Mouse (Mus musculus) limb, embryonic 11.5 days (tissue): Measurements from ENCODE around the gene Erg28. TPM values are rescaled to one million over a fixed set of nuclear protein-coding genes. Genes with fewer than 3 reads are reported as not detected.

Experiments used
- ATAC-seq: fragments of 200-750 bp; cut with Nextera tagmentation; 2 replicates; pipeline ENCODE4 v1.8.0; 2017; ENCODE audit warnings: low read depth; ENCODE audit not compliant: insufficient number of reproducible peaks, low FRiP score, low TSS enrichment
- DNase-seq: peaks from one replicate; pipeline ENCODE4 v3.0.0-alpha.2; 2015; ENCODE audit warnings: low spot score
- H3K27ac ChIP-seq: fragments of 300-500 bp; sonication (generic); replicated peaks from 2 replicates; pipeline ENCODE4 v1.5.1; 2014; ENCODE audit warnings: low read depth, mild to moderate bottlenecking, low read length
- H3K27me3 ChIP-seq: fragments of 300-500 bp; sonication (generic); 2 replicates; pipeline ENCODE4 v1.6.1; 2014; ENCODE audit warnings: mild to moderate bottlenecking, low read length, mixed read lengths; ENCODE audit not compliant: control insufficient read depth, insufficient read depth
- H3K36me3 ChIP-seq: fragments of 300-500 bp; sonication (generic); 2 replicates; pipeline ENCODE4 v1.6.1; 2014; ENCODE audit warnings: mild to moderate bottlenecking, low read length, moderate library complexity, mixed read lengths; ENCODE audit not compliant: control insufficient read depth, insufficient read depth
- H3K4me1 ChIP-seq: fragments of 300-500 bp; sonication (generic); 2 replicates; pipeline ENCODE4 v1.6.1; 2014; ENCODE audit warnings: low read length, mixed read lengths; ENCODE audit not compliant: control insufficient read depth, insufficient read depth
- H3K4me2 ChIP-seq: fragments of 300-500 bp; sonication (generic); 2 replicates; pipeline ENCODE4 v1.6.1; 2014; ENCODE audit warnings: low read depth, mild to moderate bottlenecking, moderate library complexity; ENCODE audit not compliant: severe bottlenecking
- H3K4me3 ChIP-seq: fragments of 300-500 bp; sonication (generic); 2 replicates; pipeline ENCODE4 v1.5.1; 2014; ENCODE audit warnings: low read depth, low read length
- H3K9ac ChIP-seq: fragments of 300-500 bp; sonication (generic); 2 replicates; pipeline ENCODE4 v1.6.1; 2014; ENCODE audit warnings: mild to moderate bottlenecking, low read length
- H3K9me3 ChIP-seq: fragments of 300-500 bp; sonication (generic); 2 replicates; pipeline ENCODE4 v1.6.1; 2016; ENCODE audit warnings: low read length; ENCODE audit not compliant: control insufficient read depth
- WGBS: fragments of 180-500 bp; shearing (Covaris S2); extraction: QIAGEN DNeasy Blood & Tissue Kit; methylation state at CpG from one replicate; pipeline ENCODE4 v1.1.7; 2014; 5-methylcytosine and 5-hydroxymethylcytosine counted together
- polyA plus RNA-seq: library from polyadenylated mRNA; unstranded; fragments of >200 nt; fragmentation: Nextera tagmentation; extraction: Ambion mirVana; gene quantifications from 2 replicates; pipeline ENCODE4 v1.2.1, GENCODE M21; 2014

Gene Erg28
- polyA plus RNA-seq, 1 experiment from 2014 or later: 111 TPM

- no peaks in the 10 kb centered on the region for H3K27me3 ChIP-seq
- no peak overlapping the region for H3K27ac ChIP-seq
- WGBS: 88% methylated on average over 3 of the region's 3 CpGs
- H3K4me3 ChIP-seq: no peak overlapping the region
- no peaks in the 10 kb centered on the region for H3K9me3 ChIP-seq
- H3K4me2 ChIP-seq: no peak overlapping the region
- ATAC-seq (no peak), DNase-seq (no peak)
- H3K36me3 ChIP-seq: peaks cover 2% of the 10 kb centered on the region; the same call in 1 of the 2 replicates
- no peaks in the 10 kb centered on the region for H3K4me1 ChIP-seq
- no peak overlapping the region for H3K9ac ChIP-seq
Measured at GRCm38 (mm10) chr12:85830691-85831090, 6.3 kb upstream of the Erg28 start.

- 87% methylated on average over 3 of the region's 3 CpGs for WGBS
- Histone ChIP-seq H3K9ac (no peak overlapping the region), H3K4me2 (no peak overlapping the region), H3K36me3 (peaks cover 2% of the 10 kb centered on the region; the same call in 1 of the 2 replicates), H3K27me3 (no peaks in the 10 kb centered on the region), H3K4me1 (no peaks in the 10 kb centered on the region), H3K27ac (no peak overlapping the region), H3K4me3 (no peak overlapping the region), H3K9me3 (no peaks in the 10 kb centered on the region)
- DNase-seq (no peak), ATAC-seq (no peak)
Measured at GRCm38 (mm10) chr12:85829866-85830265, 5.5 kb upstream of the Erg28 start.

GRCm38 (mm10) chr12:85828856-85829255 is 4.5 kb upstream of the Erg28 start:
- no peak overlapping the region for H3K27ac ChIP-seq
- no peaks in the 10 kb centered on the region for H3K27me3 ChIP-seq
- H3K36me3 ChIP-seq: peaks cover 2% of the 10 kb centered on the region; the same call in 1 of the 2 replicates
- no peak overlapping the region for H3K4me2 ChIP-seq
- H3K9ac ChIP-seq: no peak overlapping the region
- H3K9me3 ChIP-seq: no peaks in the 10 kb centered on the region
- H3K4me1 ChIP-seq: peaks cover under 1% of the 10 kb centered on the region
- 93% methylated on average over 3 of the region's 3 CpGs for WGBS
- no peak for DNase-seq
- no peak overlapping the region for H3K4me3 ChIP-seq
- no peak for ATAC-seq

DNA sequence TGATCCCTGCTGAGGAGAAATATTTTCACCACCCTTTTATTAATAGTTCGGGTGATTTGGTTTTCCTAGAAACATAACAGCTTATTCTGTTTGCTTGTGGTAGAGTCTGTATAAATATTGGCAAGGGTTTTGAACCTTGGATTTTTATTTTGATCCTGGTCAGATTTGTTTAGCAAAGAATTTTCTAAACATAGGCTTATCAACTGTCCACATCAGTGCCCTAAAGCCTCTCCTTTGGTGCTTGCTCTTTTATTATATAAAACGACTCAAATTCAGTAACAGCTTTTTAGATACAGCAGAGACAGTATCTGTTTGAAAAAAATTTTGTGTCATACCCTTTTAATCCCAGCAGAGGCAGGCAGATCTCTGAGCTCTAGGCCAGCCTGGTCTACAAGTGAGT is 1.5 kb upstream of the Erg28 start:
- Histone ChIP-seq H3K27ac (no peak overlapping the region), H3K4me3 (no peak overlapping the region), H3K4me1 (peaks cover 5% of the 10 kb centered on the region), H3K9ac (no peak overlapping the region), H3K4me2 (no peak overlapping the region), H3K36me3 (no peaks in the 10 kb centered on the region; the same call in 1 of the 2 replicates), H3K27me3 (no peaks in the 10 kb centered on the region), H3K9me3 (no peaks in the 10 kb centered on the region)
- DNase-seq: no peak
- 69% methylated on average over 2 of the region's 2 CpGs for WGBS
- ATAC-seq: no peak

GRCm38 (mm10) chr12:85825361-85825760 is 1.0 kb upstream of the Erg28 start:
- no peaks in the 10 kb centered on the region for H3K27me3 ChIP-seq
- H3K27ac ChIP-seq: peak overlapping the region; percentile 83
- H3K4me1 ChIP-seq: peaks cover 5% of the 10 kb centered on the region
- H3K4me2 ChIP-seq: peak overlapping the region; percentile 87
- no peak for DNase-seq
- H3K9me3 ChIP-seq: no peaks in the 10 kb centered on the region
- no peaks in the 10 kb centered on the region; the same call in 1 of the 2 replicates for H3K36me3 ChIP-seq
- 11% methylated on average over 8 of the region's 8 CpGs for WGBS
- H3K9ac ChIP-seq: peak overlapping the region; percentile 75
- peak overlapping the region; percentile 87 for H3K4me3 ChIP-seq
- ATAC-seq: no peak

DNA sequence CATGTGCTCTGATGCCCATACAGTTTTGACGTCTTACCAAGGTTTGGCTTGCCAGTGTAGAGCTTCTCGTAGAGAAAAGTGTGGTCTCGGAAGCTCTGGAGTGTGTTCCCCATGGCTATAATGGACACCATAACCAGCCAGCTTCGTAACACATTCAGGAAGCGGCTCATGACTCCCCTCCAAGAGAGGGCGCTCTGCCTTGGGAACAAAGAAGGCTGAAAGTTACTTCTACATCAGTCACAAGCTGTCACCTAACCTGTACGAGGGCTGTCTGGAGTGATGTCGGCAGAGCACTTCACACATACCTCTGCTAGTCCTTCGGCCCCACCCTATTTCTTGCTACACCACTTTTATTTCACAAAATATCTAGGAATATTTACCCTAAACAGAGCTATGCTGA is 2.3 kb downstream of the Erg28 start:
- WGBS: 77% methylated on average over 9 of the region's 9 CpGs
- ATAC-seq (no peak), DNase-seq (no peak)
- Histone ChIP-seq H3K36me3 (peaks cover 9% of the 10 kb centered on the region; the same call in 1 of the 2 replicates), H3K4me2 (no peak overlapping the region), H3K4me3 (no peak overlapping the region), H3K4me1 (peaks cover 5% of the 10 kb centered on the region), H3K27ac (no peak overlapping the region), H3K9me3 (no peaks in the 10 kb centered on the region), H3K9ac (no peak overlapping the region), H3K27me3 (no peaks in the 10 kb centered on the region)

- Histone ChIP-seq H3K9me3 (no peaks in the 10 kb centered on the region), H3K4me1 (no peaks in the 10 kb centered on the region), H3K9ac (no peak overlapping the region), H3K27ac (no peak overlapping the region), H3K4me2 (no peak overlapping the region), H3K27me3 (no peaks in the 10 kb centered on the region), H3K4me3 (no peak overlapping the region), H3K36me3 (peaks cover 17% of the 10 kb centered on the region; the same call in 1 of the 2 replicates)
- no peak for DNase-seq
- ATAC-seq: no peak
- WGBS: 93% methylated on average over 2 of the region's 2 CpGs
Measured at GRCm38 (mm10) chr12:85813599-85813998, 10.8 kb downstream of the Erg28 start.

- 92% methylated on average over 4 of the region's 4 CpGs for WGBS
- no peaks in the 10 kb centered on the region for H3K9me3 ChIP-seq
- H3K4me3 ChIP-seq: no peak overlapping the region
- peaks cover 13% of the 10 kb centered on the region; the same call in 1 of the 2 replicates for H3K36me3 ChIP-seq
- no peak overlapping the region for H3K4me2 ChIP-seq
- DNase-seq: no peak
- no peaks in the 10 kb centered on the region for H3K27me3 ChIP-seq
- no peak overlapping the region for H3K27ac ChIP-seq
- ATAC-seq: no peak
- no peak overlapping the region for H3K9ac ChIP-seq
- H3K4me1 ChIP-seq: no peaks in the 10 kb centered on the region
Measured at GRCm38 (mm10) chr12:85811676-85812075, 12.7 kb downstream of the Erg28 start.

- Histone ChIP-seq H3K4me3 (no peak overlapping the region), H3K36me3 (peaks cover 11% of the 10 kb centered on the region; the same call in 1 of the 2 replicates), H3K27ac (no peak overlapping the region), H3K4me1 (no peaks in the 10 kb centered on the region), H3K4me2 (no peak overlapping the region), H3K9me3 (no peaks in the 10 kb centered on the region), H3K27me3 (no peaks in the 10 kb centered on the region), H3K9ac (no peak overlapping the region)
- ATAC-seq (no peak), DNase-seq (no peak)
Measured at GRCm38 (mm10) chr12:85810959-85811358, 13.4 kb downstream of the Erg28 start.
